Mouse (Mus musculus): ENCODE results near the gene Napsa. TPM values are rescaled to one million over a fixed set of nuclear protein-coding genes. Genes with fewer than 3 reads are reported as not detected.
A peak's percentile ranks its signal among the peaks of the same experiment; 100 is the strongest.

Napsa gene
- polyA plus RNA-seq, 1 experiment from 2014 or later = 0.33 TPM

DNA sequence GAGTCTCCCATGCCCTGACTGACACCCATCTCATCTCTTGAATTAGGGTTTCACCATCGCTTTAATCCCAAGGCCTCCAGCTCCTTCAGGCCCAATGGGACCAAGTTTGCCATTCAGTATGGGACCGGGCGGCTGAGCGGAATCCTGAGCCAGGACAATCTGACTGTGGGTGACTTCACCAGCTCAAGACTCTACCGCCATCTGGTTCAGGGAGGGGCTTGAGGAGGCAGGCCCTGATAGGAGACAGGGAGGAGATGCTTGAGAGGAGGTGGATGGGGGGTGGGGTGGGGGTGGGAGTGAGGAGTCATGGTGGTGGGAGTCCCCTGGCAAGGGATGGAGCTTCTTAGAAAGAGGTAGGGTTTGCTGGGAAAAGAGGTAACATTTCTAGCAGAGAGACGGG lies 9.5 kb downstream of the Napsa start:
- Histone ChIP-seq H3K27me3 (ENCODE audit: control insufficient read depth, insufficient read depth, low read length) (no peaks in the 10 kb centered on the region), H3K9ac (ENCODE audit: low read length) (no peak overlapping the region), H3K4me2 (no peak overlapping the region), H3K36me3 (ENCODE audit: control insufficient read depth, insufficient read depth, low read length) (no peaks in the 10 kb centered on the region), H3K4me3 (ENCODE audit: low read depth, low read length) (no peak overlapping the region), H3K4me1 (ENCODE audit: control insufficient read depth, insufficient read depth, low read length) (no peaks in the 10 kb centered on the region), H3K27ac (ENCODE audit: low read depth, low read length) (no peak overlapping the region), H3K9me3 (ENCODE audit: control insufficient read depth, low read length) (peaks cover 2% of the 10 kb centered on the region; the same call in 1 of the 2 replicates)
- DNase-seq (ENCODE audit: low spot score, missing footprints) = peak; percentile 57
- ATAC-seq (ENCODE audit: low FRiP score) = no peak
- 79% methylated on average over 6 of the region's 6 CpGs for WGBS

DNA sequence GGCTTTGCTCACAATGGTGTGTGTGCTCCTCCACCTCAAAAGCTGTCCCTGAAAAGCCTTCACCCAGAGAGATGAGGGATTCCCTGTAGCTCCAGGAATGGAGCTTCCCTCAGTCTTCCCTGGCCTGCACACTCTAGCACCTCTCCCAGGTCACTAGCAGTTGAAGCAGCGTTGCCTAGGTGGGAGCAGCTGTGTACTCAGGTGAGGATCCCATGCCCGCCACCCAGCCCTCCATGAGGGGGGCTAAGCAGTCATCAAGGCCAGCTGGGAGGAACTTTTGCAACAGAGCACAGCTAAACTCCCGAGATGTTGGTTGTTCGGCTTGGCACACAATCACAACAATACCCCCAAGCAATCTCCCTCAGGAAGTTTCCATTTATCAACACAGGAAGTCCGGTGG lies 10.5 kb downstream of the Napsa start:
- Histone ChIP-seq H3K4me3 (ENCODE audit: low read depth, low read length) (no peak overlapping the region), H3K4me1 (ENCODE audit: control insufficient read depth, insufficient read depth, low read length) (peaks cover 4% of the 10 kb centered on the region; the same call in 1 of the 2 replicates), H3K36me3 (ENCODE audit: control insufficient read depth, insufficient read depth, low read length) (no peaks in the 10 kb centered on the region), H3K9ac (ENCODE audit: low read length) (no peak overlapping the region), H3K27me3 (ENCODE audit: control insufficient read depth, insufficient read depth, low read length) (peaks cover 5% of the 10 kb centered on the region; the same call in 1 of the 2 replicates), H3K27ac (ENCODE audit: low read depth, low read length) (no peak overlapping the region), H3K9me3 (ENCODE audit: control insufficient read depth, low read length) (peaks cover 2% of the 10 kb centered on the region; the same call in 1 of the 2 replicates), H3K4me2 (no peak overlapping the region)
- DNase-seq (ENCODE audit: low spot score, missing footprints) = no peak
- whole genome bisulfite sequencing = 82% methylated on average over 5 of the region's 5 CpGs
- no peak for ATAC-seq (ENCODE audit: low FRiP score)

DNA sequence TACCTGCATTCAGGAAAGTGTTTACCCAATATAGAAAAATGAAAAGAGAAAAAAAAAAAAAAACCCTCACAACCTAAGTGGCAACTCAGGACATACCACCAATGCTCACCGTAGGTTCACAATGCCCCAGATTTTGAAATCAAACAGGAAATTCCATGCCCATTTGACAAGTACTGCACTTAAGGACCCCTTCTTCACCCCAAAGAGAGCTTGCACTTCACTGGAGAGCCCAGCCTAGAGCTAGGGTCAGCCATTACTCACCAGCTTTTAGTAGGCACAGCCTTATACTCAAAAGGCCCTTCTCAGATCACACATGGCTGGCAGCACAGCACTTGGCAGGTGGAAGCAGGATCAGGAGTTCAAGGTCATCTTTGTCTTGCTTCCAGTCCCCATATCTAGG lies 11.0 kb downstream of the Napsa start:
- no peak overlapping the region for H3K4me2 ChIP-seq
- 96% methylated on average over 1 of the region's 1 CpGs for WGBS
- H3K36me3 ChIP-seq (ENCODE audit: control insufficient read depth, insufficient read depth, low read length) = no peaks in the 10 kb centered on the region
- peak; percentile 62 for DNase-seq (ENCODE audit: low spot score, missing footprints)
- H3K4me1 ChIP-seq (ENCODE audit: control insufficient read depth, insufficient read depth, low read length) = peaks cover 8% of the 10 kb centered on the region; the same call in 1 of the 2 replicates
- H3K9me3 ChIP-seq (ENCODE audit: control insufficient read depth, low read length) = peaks cover 2% of the 10 kb centered on the region; the same call in 1 of the 2 replicates
- no peak overlapping the region for H3K4me3 ChIP-seq (ENCODE audit: low read depth, low read length)
- H3K27ac ChIP-seq (ENCODE audit: low read depth, low read length) = no peak overlapping the region
- H3K27me3 ChIP-seq (ENCODE audit: control insufficient read depth, insufficient read depth, low read length) = peaks cover 9% of the 10 kb centered on the region
- H3K9ac ChIP-seq (ENCODE audit: low read length) = no peak overlapping the region
- no peak for ATAC-seq (ENCODE audit: low FRiP score)

DNA sequence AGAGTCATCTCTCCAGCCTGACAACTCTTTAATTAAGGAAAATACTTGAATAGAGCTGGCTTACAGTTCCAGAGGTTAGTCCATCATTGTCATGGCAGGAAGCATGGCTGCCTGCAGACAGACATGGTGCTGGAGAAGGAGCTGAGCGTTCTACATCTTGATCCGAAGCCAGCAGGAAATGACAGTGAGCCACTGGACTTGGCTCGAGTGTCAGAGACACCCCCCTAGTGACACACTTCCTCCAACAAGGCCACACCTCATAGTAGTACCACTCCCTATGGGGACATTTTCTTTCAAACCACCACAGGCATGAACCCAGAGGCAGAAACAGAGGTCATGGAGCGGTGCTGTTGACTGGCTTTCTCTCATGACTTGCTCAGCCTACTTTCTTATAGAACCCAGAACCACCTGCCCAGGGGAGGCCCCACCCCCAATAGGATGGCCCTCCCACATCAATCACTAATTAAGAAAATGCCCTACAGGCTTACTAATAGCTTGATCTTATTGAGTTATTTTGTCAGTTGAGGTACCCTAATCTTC lies 12.2 kb downstream of the Napsa start:
- Histone ChIP-seq H3K9ac (ENCODE audit: low read length) (no peak overlapping the region), H3K27ac (ENCODE audit: low read depth, low read length) (no peak overlapping the region), H3K4me2 (no peak overlapping the region), H3K27me3 (ENCODE audit: control insufficient read depth, insufficient read depth, low read length) (peaks cover 16% of the 10 kb centered on the region), H3K4me1 (ENCODE audit: control insufficient read depth, insufficient read depth, low read length) (peaks cover 14% of the 10 kb centered on the region), H3K36me3 (ENCODE audit: control insufficient read depth, insufficient read depth, low read length) (no peaks in the 10 kb centered on the region), H3K4me3 (ENCODE audit: low read depth, low read length) (no peak overlapping the region), H3K9me3 (ENCODE audit: control insufficient read depth, low read length) (no peaks in the 10 kb centered on the region)
- DNase-seq (ENCODE audit: low spot score, missing footprints) (peak; percentile 12), ATAC-seq (ENCODE audit: low FRiP score) (no peak)
- WGBS = 88% methylated on average over 4 of the region's 4 CpGs

DNA sequence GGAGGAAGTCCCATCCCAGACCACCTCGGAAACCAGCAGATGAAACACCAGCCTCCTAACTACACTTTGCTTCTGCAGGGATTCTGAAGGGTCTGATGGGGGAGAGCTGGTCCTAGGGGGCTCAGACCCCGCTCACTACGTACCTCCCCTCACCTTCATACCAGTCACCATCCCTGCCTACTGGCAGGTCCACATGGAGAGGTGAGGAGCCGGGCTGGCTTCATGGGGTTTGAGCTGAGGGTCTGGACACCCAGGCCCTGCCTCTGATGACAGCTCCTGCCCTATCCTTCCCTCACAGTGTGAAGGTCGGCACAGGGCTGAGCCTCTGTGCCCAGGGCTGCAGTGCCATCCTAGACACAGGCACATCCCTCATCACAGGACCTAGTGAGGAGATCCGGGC lies 12.7 kb downstream of the Napsa start:
- no peaks in the 10 kb centered on the region for H3K36me3 ChIP-seq (ENCODE audit: control insufficient read depth, insufficient read depth, low read length)
- no peak overlapping the region for H3K9ac ChIP-seq (ENCODE audit: low read length)
- peaks cover 18% of the 10 kb centered on the region for H3K4me1 ChIP-seq (ENCODE audit: control insufficient read depth, insufficient read depth, low read length)
- DNase-seq (ENCODE audit: low spot score, missing footprints) (peak; percentile 70), ATAC-seq (ENCODE audit: low FRiP score) (no peak)
- H3K4me2 ChIP-seq = no peak overlapping the region
- no peaks in the 10 kb centered on the region for H3K9me3 ChIP-seq (ENCODE audit: control insufficient read depth, low read length)
- H3K4me3 ChIP-seq (ENCODE audit: low read depth, low read length) = no peak overlapping the region
- 84% methylated on average over 6 of the region's 6 CpGs for WGBS
- H3K27me3 ChIP-seq (ENCODE audit: control insufficient read depth, insufficient read depth, low read length) = peaks cover 18% of the 10 kb centered on the region
- H3K27ac ChIP-seq (ENCODE audit: low read depth, low read length) = no peak overlapping the region

DNA sequence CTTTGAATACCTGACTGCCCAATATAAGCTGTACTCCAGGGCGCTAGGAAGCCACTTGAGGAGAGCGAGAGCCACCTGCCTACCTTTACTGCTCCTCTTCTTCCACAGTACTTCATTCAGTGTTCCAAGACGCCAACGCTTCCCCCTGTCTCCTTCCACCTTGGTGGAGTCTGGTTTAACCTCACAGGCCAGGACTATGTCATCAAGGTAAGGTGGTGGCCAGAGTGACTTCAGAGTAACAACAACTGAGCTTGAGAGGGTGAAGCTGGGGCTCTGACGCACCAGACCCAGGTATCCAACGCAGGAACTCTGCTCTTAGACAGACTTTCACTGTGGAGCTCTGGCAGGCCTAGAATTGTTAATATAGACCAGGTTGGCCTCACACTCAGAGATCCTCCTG lies 13.4 kb downstream of the Napsa start:
- H3K9ac ChIP-seq (ENCODE audit: low read length) = no peak overlapping the region
- no peak overlapping the region for H3K4me2 ChIP-seq
- ATAC-seq (ENCODE audit: low FRiP score) (no peak), DNase-seq (ENCODE audit: low spot score, missing footprints) (peak; percentile 62)
- no peaks in the 10 kb centered on the region for H3K9me3 ChIP-seq (ENCODE audit: control insufficient read depth, low read length)
- peaks cover 22% of the 10 kb centered on the region for H3K4me1 ChIP-seq (ENCODE audit: control insufficient read depth, insufficient read depth, low read length)
- H3K27ac ChIP-seq (ENCODE audit: low read depth, low read length) = no peak overlapping the region
- peaks cover 18% of the 10 kb centered on the region for H3K27me3 ChIP-seq (ENCODE audit: control insufficient read depth, insufficient read depth, low read length)
- H3K4me3 ChIP-seq (ENCODE audit: low read depth, low read length) = no peak overlapping the region
- 91% methylated on average over 6 of the region's 6 CpGs for WGBS
- no peaks in the 10 kb centered on the region for H3K36me3 ChIP-seq (ENCODE audit: control insufficient read depth, insufficient read depth, low read length)

DNA sequence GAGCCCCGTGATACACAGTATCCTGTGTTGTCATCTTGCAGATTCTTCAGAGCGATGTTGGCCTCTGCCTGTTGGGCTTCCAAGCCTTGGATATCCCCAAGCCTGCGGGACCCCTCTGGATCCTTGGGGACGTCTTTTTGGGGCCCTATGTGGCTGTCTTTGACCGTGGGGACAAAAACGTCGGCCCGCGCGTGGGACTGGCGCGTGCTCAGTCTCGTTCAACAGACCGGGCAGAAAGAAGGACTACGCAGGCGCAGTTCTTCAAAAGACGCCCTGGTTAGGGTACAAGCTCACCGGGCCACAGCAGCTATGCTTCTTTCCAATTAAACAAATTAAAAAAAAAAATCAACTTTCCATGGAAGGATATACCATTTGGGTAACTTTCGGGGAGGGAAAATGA lies 14.3 kb downstream of the Napsa start:
- peak overlapping the region; percentile 35 for H3K4me3 ChIP-seq (ENCODE audit: low read depth, low read length)
- H3K27me3 ChIP-seq (ENCODE audit: control insufficient read depth, insufficient read depth, low read length) = peaks cover 25% of the 10 kb centered on the region
- ATAC-seq (ENCODE audit: low FRiP score) (no peak), DNase-seq (ENCODE audit: low spot score, missing footprints) (peak; percentile 96)
- no peaks in the 10 kb centered on the region for H3K36me3 ChIP-seq (ENCODE audit: control insufficient read depth, insufficient read depth, low read length)
- H3K9me3 ChIP-seq (ENCODE audit: control insufficient read depth, low read length) = no peaks in the 10 kb centered on the region
- peak overlapping the region; percentile 66 for H3K4me2 ChIP-seq
- no peak overlapping the region for H3K27ac ChIP-seq (ENCODE audit: low read depth, low read length)
- H3K9ac ChIP-seq (ENCODE audit: low read length) = peak overlapping the region; percentile 65
- 10% methylated on average over 19 of the region's 19 CpGs for WGBS
- H3K4me1 ChIP-seq (ENCODE audit: control insufficient read depth, insufficient read depth, low read length) = peaks cover 27% of the 10 kb centered on the region

DNA sequence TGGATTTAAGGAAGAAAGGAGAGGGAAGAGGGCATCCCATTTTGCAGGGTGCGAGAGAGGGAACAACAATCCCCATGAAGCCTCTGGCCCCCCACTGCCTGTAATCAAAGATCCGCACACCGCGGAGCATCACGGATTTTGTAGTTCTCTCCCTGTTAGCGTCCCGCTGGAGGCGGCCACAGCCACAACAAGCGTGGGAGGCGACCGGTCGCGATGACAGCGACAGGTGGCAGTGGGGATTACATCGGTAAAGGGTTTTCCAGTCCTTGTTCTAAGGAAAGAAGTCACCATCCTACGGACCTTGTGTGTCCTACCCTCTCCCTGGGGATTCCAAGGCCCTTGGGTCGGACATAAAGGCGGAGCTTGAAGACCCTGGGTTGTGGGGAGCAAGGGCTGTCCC lies 14.8 kb downstream of the Napsa start:
- Histone ChIP-seq H3K27me3 (ENCODE audit: control insufficient read depth, insufficient read depth, low read length) (peaks cover 29% of the 10 kb centered on the region), H3K4me1 (ENCODE audit: control insufficient read depth, insufficient read depth, low read length) (peaks cover 31% of the 10 kb centered on the region), H3K36me3 (ENCODE audit: control insufficient read depth, insufficient read depth, low read length) (no peaks in the 10 kb centered on the region), H3K9ac (ENCODE audit: low read length) (peak overlapping the region; percentile 65; the same call in 1 of the 2 replicates), H3K27ac (ENCODE audit: low read depth, low read length) (no peak overlapping the region), H3K4me2 (peak overlapping the region; percentile 66), H3K4me3 (ENCODE audit: low read depth, low read length) (peak overlapping the region; percentile 35), H3K9me3 (ENCODE audit: control insufficient read depth, low read length) (no peaks in the 10 kb centered on the region)
- DNase-seq (ENCODE audit: low spot score, missing footprints) = peak; percentile 97
- ATAC-seq (ENCODE audit: low FRiP score) = peak; percentile 45
- WGBS = under 1% methylated on average over 18 of the region's 18 CpGs

DNA sequence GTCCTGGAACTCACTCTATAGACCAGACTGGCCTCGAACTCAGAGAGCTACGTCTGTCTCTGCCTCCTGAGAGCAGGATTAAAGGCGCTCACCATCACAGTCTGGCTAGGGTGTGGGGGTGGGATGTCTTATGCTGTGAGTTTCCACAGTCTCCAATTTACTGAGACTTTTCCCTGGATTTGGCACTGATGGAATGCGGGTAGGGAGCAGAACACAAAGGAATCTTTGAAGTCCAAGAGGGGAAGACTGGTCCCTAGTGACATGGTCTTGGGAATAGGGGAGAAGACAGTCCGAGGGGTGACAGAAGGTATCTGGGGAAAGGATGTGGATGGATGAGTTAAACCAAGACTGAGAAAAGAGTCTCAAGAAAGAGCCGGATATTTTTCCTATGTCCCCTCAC lies 15.5 kb downstream of the Napsa start:
- Histone ChIP-seq H3K9ac (ENCODE audit: low read length) (peak overlapping the region; percentile 1; the same call in 1 of the 2 replicates), H3K9me3 (ENCODE audit: control insufficient read depth, low read length) (no peaks in the 10 kb centered on the region), H3K36me3 (ENCODE audit: control insufficient read depth, insufficient read depth, low read length) (no peaks in the 10 kb centered on the region), H3K4me2 (peak overlapping the region; percentile 66), H3K27ac (ENCODE audit: low read depth, low read length) (no peak overlapping the region), H3K27me3 (ENCODE audit: control insufficient read depth, insufficient read depth, low read length) (peaks cover 36% of the 10 kb centered on the region), H3K4me3 (ENCODE audit: low read depth, low read length) (no peak overlapping the region), H3K4me1 (ENCODE audit: control insufficient read depth, insufficient read depth, low read length) (peaks cover 32% of the 10 kb centered on the region)
- ATAC-seq (ENCODE audit: low FRiP score) = no peak
- DNase-seq (ENCODE audit: low spot score, missing footprints) = no peak
- WGBS = 34% methylated on average over 6 of the region's 6 CpGs

Data from midbrain, embryonic 11.5 days (tissue).